Mouse (Mus musculus): ENCODE results near the gene Smc3. TPM values are rescaled to one million over a fixed set of nuclear protein-coding genes. Genes with fewer than 3 reads are reported as not detected.

Smc3 gene
- total and polyA plus RNA-seq, 3 experiments: 45.7 to 76.3 (median 56.0) TPM

DNA sequence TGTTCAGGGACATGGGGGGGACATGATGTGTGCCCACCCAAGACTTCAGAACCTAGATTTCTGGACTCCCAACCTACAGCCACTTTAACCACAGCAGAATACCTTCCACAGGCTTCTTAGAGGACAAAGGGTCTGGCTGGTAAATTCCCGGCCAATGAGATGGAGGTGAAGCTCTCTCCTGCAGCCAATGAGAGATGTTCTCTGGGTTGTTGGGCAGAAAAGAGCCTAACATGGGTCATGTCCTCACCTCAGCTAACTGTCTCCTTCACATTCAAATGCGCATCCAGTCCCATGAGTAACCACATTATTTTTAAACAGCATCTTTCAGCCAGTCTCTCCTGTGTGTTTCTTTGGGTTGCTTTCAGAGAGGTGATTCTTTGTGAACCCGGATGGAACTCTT, 71.2 kb downstream of the Smc3 start:
- dilution Hi-C loops (cut with MboI; ENCODE audit: extremely low pct_ligation_motif_present, extremely low pct_unique_long_range_greater_than_20kb, low sequenced_read_pairs) (no loop called here), in situ Hi-C loops (cut with MboI; ENCODE audit: low pct_ligation_motif_present, low pct_unique_long_range_greater_than_20kb, low sequenced_read_pairs) (no loop called here)
- Histone ChIP-seq H3K79me2 (replicated peaks; ENCODE audit: control insufficient read depth, extremely low read depth, insufficient read depth, poor library complexity, severe bottlenecking) (no peaks in the 10 kb centered on the region), H3K4me2 (ENCODE audit: insufficient read depth, low read depth, poor library complexity, severe bottlenecking) (no peak overlapping the region), H3K4me3 (replicated peaks in 1 of 3; ENCODE audit: low read depth in 2 of 3, low read length in 2 of 3, poor library complexity in 1 of 3) (no peak overlapping the region), H3K27ac (ENCODE audit: insufficient read depth, low read depth) (no peak overlapping the region), H3K9ac (ENCODE audit: insufficient read depth, low read depth) (no peak overlapping the region), H3K36me3 (replicated peaks in 1 of 2; ENCODE audit: control insufficient read depth in 1 of 2, insufficient read depth in 1 of 2, low read length in 1 of 2) (no peaks in the 10 kb centered on the region), H3K4me1 (ENCODE audit: control insufficient read depth in 1 of 2, insufficient read depth in 2 of 2) (peaks cover 0 to 49% of the 10 kb centered on the region in 2 experiments; a peak in 2 of 4 replicates), H3K27me3 (replicated peaks) (no peaks in the 10 kb centered on the region), H3K9me3 (replicated peaks; ENCODE audit: low read length) (no peaks in the 10 kb centered on the region)
- peak; percentile 55 for DNase-seq (ENCODE audit: extremely low read depth)
- TF ChIP-seq ZNF384 (IDR thresholded peaks at IDR 0.05; ENCODE audit: low read depth, low read length) (no peak), E2F4 (IDR thresholded peaks at IDR 0.05; ENCODE audit: insufficient replicate concordance, low read depth, low read length) (no peak), IRF4 (IDR thresholded peaks at IDR 0.05; ENCODE audit: low read depth, low read length) (no peak), MYC (IDR thresholded peaks at IDR 0.05; ENCODE audit: low read depth, low read length) (no peak), SIN3A (IDR thresholded peaks at IDR 0.05; ENCODE audit: low read length) (no peak), CHD1 (IDR thresholded peaks at IDR 0.05; ENCODE audit: low read depth, low read length) (no peak), CTCF (conservative IDR thresholded peaks at IDR 0.05 in 1 of 2, IDR thresholded peaks at IDR 0.05 in 1 of 2; ENCODE audit: low read depth in 2 of 2, low read length in 2 of 2) (no peak), MAX (IDR thresholded peaks at IDR 0.05; ENCODE audit: low read length) (no peak), ETS1 (conservative IDR thresholded peaks at IDR 0.05; ENCODE audit: low read depth, low read length) (no peak), JUN (IDR thresholded peaks at IDR 0.05; ENCODE audit: insufficient read depth, low read depth, low read length) (no peak), ELF1 (IDR thresholded peaks at IDR 0.05; ENCODE audit: low read depth, low read length) (no peak), MEF2A (IDR thresholded peaks at IDR 0.05; ENCODE audit: borderline replicate concordance, low read depth, low read length) (no peak), MAFK (IDR thresholded peaks at IDR 0.05; ENCODE audit: insufficient replicate concordance, low read length) (no peak), MAZ (IDR thresholded peaks at IDR 0.05; ENCODE audit: low read depth, low read length) (no peak), NRF1 (IDR thresholded peaks at IDR 0.05; ENCODE audit: low read depth, low read length) (no peak), SMC3 (IDR thresholded peaks at IDR 0.05; ENCODE audit: low read depth, low read length) (no peak), ZC3H11A (IDR thresholded peaks at IDR 0.05; ENCODE audit: low read depth, low read length) (no peak), MXI1 (IDR thresholded peaks at IDR 0.05; ENCODE audit: low read depth, low read length) (no peak)

DNA sequence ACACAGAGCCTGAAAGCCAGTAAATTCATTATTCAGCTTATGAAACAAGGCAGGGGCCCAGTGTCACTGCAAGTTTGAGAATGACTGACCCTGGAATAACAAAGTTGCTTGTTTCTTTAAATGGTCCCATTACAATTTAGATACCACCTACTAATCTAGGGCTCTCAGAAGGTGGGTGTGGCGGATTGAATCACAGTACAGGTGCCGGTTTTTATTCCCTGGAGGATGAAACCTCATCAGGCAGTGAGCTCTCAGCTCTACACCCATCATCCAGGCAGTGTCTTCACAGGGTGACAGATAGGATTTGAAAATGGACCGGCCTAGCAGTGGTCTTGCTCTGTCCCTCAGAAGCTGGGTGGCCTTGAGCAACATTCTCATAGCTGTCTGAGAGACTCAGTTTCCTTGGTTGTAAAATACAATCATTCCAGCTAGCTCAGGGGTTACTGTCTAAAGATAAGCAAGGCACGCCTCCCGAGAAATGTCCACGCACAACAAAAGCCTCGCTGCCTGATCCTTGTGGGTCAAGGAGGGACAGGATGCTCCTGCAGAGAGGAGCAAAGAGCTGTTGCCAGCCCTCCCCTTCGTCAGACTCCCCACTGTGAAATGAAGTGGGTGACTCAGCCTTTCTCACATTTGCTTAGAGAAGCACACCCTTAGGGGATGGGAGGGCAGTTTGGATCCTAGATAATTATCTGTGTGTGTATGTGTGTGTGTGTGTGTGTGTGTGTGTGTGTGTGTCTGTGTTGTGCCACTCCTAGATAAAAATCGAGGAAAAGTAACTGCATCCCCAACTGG, 74.1 kb downstream of the Smc3 start:
- H3K79me2 ChIP-seq (replicated peaks; ENCODE audit: control insufficient read depth, extremely low read depth, insufficient read depth, poor library complexity, severe bottlenecking): no peaks in the 10 kb centered on the region
- H3K4me3 ChIP-seq (replicated peaks in 1 of 3; ENCODE audit: low read depth in 2 of 3, low read length in 2 of 3, poor library complexity in 1 of 3): no peak overlapping the region
- no peak overlapping the region for H3K27ac ChIP-seq (ENCODE audit: insufficient read depth, low read depth)
- in situ Hi-C loops (cut with MboI; ENCODE audit: low pct_ligation_motif_present, low pct_unique_long_range_greater_than_20kb, low sequenced_read_pairs): no loop called here
- no peaks in the 10 kb centered on the region for H3K36me3 ChIP-seq (replicated peaks in 1 of 2; ENCODE audit: control insufficient read depth in 1 of 2, insufficient read depth in 1 of 2, low read length in 1 of 2)
- TF ChIP-seq KAT2A (IDR thresholded peaks at IDR 0.05; ENCODE audit: insufficient replicate concordance, low read length) (no peak), ELF1 (IDR thresholded peaks at IDR 0.05; ENCODE audit: low read depth, low read length) (no peak), USF1 (IDR thresholded peaks at IDR 0.05; ENCODE audit: low read depth, low read length) (no peak), POLR2A (IDR thresholded peaks at IDR 0.05; ENCODE audit: low read depth, low read length) (no peak), MEF2A (IDR thresholded peaks at IDR 0.05; ENCODE audit: borderline replicate concordance, low read depth, low read length) (no peak)
- dilution Hi-C loops (cut with MboI; ENCODE audit: extremely low pct_ligation_motif_present, extremely low pct_unique_long_range_greater_than_20kb, low sequenced_read_pairs): no loop called here
- H3K4me2 ChIP-seq (ENCODE audit: insufficient read depth, low read depth, poor library complexity, severe bottlenecking): no peak overlapping the region
- no peaks in the 10 kb centered on the region for H3K27me3 ChIP-seq (replicated peaks)
- no peak for DNase-seq (ENCODE audit: extremely low read depth)
- no peak overlapping the region for H3K9ac ChIP-seq (ENCODE audit: insufficient read depth, low read depth)
- no peaks in the 10 kb centered on the region for H3K9me3 ChIP-seq (replicated peaks; ENCODE audit: low read length)
- peaks cover 0 to 42% of the 10 kb centered on the region in 2 experiments; a peak in 2 of 4 replicates for H3K4me1 ChIP-seq (ENCODE audit: control insufficient read depth in 1 of 2, insufficient read depth in 2 of 2)

All from CH12.LX (cell line).